Mouse (Mus musculus) frontal cortex, postnatal 36 days (tissue): ENCODE measurements around the gene Gm47289.

Experiments used
- DNase-seq, 2 experiments: peaks; one replicate each; pipeline ENCODE4 v3.0.0; 2022; ENCODE audit warnings: low spot score in 2 of 2

Gm47289 gene

DNA sequence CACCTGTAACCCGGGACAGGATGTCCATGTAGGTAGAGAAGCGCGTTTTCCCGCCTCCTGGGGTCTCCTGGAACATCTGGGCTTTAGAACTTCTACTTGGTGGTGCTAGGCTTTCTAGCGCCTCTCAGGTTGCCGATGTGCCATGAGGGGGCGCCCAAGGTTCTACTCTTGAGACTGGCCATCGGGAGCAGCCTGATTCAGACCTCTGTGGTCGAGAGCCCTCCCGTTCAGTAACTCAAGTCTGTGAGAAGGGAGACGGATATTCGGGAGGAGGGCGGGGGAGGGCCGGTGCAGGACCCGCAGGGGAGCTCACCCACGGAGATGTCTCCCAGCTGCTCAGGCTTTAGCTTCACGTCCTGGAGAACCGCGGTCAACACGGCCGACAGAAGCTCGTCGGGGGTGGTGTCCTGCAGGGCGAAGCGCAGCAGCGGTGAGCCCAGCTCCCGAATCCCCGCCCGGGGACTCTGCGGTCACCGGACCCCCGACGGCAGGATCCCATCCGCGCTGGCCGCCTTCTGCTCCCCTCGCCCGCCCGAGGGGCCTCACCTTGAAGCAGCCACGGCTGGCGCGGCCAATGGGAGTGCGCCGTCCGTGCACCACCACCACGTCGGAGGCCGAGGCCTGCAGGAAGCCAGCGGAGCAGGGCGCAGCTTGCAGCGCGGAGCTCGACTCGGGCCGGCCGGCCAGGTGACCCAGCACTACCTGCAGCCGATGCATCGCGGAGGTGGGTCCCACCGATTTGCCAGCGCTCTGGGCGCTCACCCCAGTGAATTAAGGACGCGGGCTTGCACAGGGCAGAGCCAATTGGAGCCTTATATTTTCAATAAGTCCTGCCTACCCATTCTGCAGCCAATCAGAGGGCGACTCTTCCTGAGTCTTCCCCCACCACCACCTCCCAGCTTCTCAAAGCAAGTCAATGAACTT lies 2.4 kb upstream of the Gm47289 start, which contains the start of gene Acaa1b:
TSS of gene Acaa1b (minus strand) at position 816 of the 924 bp plus-strand sequence.
- DNase-seq = peak; percentile 52 to 76

- no peak for DNase-seq
Observed at GRCm38 (mm10) chr9:119160689-119161088, 1.7 kb downstream of the Gm47289 start.

- DNase-seq = no peak
Observed at GRCm38 (mm10) chr9:119164743-119165142, 5.8 kb downstream of the Gm47289 start.

DNA sequence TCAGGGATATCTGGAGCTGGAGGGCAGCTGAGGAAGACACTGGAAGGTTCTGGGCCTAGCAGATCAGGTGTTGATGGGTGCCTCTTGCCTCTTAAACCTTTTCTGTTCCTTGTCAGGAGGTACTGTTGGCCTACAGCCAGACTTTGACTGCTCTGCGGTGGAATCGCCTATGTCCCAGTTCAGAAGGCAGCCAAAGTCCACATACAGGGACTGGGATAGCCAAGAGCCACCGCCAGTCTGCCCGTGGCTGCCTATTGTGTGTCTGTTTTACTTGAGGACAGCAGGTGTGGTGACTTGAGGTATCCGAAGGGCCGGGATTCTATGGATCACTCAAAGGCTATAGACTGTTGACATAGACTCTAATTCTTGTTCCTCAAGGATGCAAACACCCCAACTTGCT lies 6.6 kb downstream of the Gm47289 start:
- DNase-seq = no peak

DNA sequence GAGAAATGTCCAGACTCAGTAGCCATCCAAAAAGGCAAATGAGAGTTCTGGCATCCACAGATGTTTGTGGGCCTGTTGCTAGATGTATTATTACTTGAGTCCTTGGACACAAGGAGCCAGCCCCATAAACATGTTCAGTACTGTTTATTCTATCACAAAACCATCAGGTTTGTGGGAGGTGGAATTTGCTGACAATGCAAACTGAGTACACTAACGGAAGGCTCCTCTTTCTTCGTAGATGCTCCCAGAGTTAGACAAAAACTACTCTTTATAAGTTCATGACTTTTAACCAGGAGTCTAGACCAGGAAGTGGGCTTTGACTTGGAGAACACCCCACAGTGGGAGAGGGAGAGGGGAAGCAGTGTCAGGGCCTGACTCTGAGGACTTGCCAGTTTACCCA lies 8.6 kb downstream of the Gm47289 start:
- no peak for DNase-seq

DNA sequence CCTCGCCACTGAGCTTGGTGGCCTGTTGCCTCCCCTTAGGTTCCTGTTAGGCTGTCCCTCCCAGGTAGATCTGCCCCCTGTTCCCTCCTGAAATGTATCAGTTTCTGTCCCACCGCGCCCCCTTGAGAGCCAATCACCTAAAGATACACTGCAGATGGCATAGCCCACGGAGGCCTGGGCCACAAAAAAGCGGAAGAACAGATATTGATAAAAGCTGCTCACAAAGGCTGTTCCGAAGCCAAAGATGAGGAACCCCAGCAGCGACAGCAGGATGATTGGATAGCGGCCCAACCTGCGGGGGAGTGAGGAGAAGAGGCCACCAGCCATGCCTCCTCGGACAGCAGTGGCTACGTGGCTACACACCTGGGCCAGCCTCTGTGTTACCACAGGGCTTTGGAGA lies 20.3 kb downstream of the Gm47289 start:
- no peak for DNase-seq

DNA sequence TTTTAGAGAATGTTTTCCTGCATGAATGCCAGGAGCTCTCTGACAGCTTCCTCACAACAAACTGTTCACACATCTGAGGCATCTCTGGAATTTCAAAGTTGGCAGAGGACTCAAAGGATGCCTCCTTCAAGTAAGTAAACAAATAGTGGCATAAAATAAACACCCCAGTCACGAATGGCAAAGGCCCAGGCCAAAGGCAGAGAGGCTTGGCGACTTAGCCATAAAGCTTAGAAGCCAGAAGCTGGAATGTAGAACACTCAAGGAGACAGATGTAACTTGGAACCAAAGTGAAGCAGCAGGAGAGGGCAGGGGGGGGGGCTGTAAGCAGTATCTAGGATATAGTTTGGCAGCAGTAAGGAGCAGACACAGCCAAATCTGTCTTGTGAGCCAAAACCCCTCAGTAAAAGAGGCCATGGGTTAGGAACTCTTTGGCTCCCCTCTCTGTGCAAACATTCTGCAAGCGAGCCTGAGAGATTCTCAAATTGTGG lies 22.3 kb downstream of the Gm47289 start:
- DNase-seq = peak; percentile 9 to 10

GRCm38 (mm10) chr9:119192202-119192990 lies 33.4 kb downstream of the Gm47289 start:
- peak in 1 of 2 experiments; percentile 12 for DNase-seq

- DNase-seq = no peak
Observed at GRCm38 (mm10) chr9:119199151-119199861, 40.3 kb downstream of the Gm47289 start.

DNA sequence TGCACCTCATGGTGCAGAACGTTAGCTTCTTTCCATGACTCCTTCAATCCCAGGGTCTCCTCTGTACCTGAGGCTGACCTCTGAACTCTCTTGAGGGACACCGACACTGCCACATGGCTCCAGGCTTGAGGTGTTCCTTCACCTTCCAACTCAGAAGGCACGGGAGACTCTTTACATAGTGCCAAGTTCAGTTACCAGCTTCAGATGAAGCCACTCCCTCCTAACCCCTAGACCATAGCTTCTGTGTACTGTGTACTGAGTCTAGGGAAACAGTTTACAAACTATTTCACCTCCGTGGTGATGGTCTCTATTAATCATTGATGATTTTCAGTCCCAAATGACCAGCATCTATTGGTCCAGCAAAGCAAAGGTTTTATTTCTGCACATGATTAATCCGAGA lies 42.7 kb downstream of the Gm47289 start:
- DNase-seq = no peak

GRCm38 (mm10) chr9:119203617-119204016 lies 44.7 kb downstream of the Gm47289 start:
- no peak for DNase-seq

GRCm38 (mm10) chr9:119205756-119206155 lies 46.8 kb downstream of the Gm47289 start:
- no peak for DNase-seq

DNA sequence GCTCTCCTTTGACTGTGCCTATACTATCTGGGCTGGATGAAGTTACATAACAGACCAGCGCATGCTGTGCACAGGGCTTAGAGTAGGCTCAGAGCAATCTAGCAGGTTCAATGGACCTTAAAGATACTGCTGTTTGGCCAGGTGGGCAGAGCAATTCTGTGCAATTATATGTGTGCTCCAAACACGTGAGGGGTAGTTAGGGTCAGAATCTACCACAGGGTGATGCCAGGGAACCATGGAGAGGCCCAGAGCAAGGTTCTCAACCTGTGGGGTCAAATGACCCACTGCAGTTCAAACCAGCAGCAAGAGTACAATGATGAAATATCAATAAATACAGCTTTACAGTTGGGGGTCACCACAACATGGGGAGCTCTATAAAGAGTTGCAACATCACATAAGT lies 47.7 kb downstream of the Gm47289 start:
- no peak for DNase-seq

DNA sequence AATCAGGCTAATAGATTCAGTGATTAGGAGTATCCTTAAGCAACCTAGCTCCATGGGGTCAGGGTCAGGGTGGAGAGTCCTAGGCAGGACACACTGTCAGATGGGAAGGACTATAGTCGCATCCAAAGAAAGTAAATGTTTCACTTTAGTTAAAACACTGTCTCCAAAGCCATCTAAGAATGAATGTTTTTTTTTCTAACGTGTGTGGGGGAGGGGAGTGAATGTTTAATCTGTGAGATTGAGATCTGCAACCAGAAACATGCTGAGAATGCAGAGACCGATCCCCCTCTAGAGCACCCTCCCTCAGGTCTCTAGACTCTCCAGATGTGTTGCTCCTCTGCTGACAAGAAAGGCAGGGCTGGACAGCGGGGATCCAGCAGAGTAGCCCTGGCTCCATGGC lies 48.2 kb downstream of the Gm47289 start:
- DNase-seq = no peak

- DNase-seq = no peak
Observed at GRCm38 (mm10) chr9:119208998-119209397, 50.0 kb downstream of the Gm47289 start, which contains the start of gene Slc22a13. TSS of gene Slc22a13 (minus strand) at chr9:119209098.
